Mouse (Mus musculus) megakaryocyte, embryonic 14.5 days (primary cell): ENCODE measurements around the gene Mylk2. TPM values are rescaled to one million over a fixed set of nuclear protein-coding genes. Genes with fewer than 3 reads are reported as not detected.

Experiments
- H3K27me3 ChIP-seq: replicated peaks from 2 replicates; pipeline ENCODE3; 2012; ENCODE audit warnings: inconsistent platforms
- H3K36me3 ChIP-seq: replicated peaks from 2 replicates; pipeline ENCODE3; 2012; ENCODE audit warnings: low read length, inconsistent platforms, mixed read lengths
- H3K4me1 ChIP-seq: 2 replicates; pipeline ENCODE4 v1.6.1; 2012; ENCODE audit warnings: inconsistent platforms
- H3K4me3 ChIP-seq: replicated peaks from 2 replicates; pipeline ENCODE3; 2012; ENCODE audit warnings: moderate library complexity, mild to moderate bottlenecking, inconsistent platforms
- H3K9me3 ChIP-seq: 2 replicates; pipeline ENCODE4 v1.6.1; 2012; ENCODE audit warnings: inconsistent platforms
- FLI1 ChIP-seq: IDR thresholded peaks from 2 replicates; pipeline ENCODE4 v1.6.1; 2012; ENCODE audit warnings: low read length, inconsistent platforms, mixed read lengths
- GATA1 ChIP-seq: IDR thresholded peaks from 3 replicates; pipeline ENCODE4 v1.6.1; 2012; ENCODE audit warnings: mixed read lengths, low read length, inconsistent platforms, borderline replicate concordance
- polyA plus RNA-seq: library from polyadenylated mRNA; stranded (reverse); fragments of >175 nt; gene quantifications from 2 replicates; pipeline ENCODE4 v1.2.3, GENCODE M21; 2012; ENCODE audit warnings: low replicate concordance; ENCODE audit not compliant: insufficient read depth

Gene Mylk2
- polyA plus RNA-seq, 1 experiment = 0.15 TPM

DNA sequence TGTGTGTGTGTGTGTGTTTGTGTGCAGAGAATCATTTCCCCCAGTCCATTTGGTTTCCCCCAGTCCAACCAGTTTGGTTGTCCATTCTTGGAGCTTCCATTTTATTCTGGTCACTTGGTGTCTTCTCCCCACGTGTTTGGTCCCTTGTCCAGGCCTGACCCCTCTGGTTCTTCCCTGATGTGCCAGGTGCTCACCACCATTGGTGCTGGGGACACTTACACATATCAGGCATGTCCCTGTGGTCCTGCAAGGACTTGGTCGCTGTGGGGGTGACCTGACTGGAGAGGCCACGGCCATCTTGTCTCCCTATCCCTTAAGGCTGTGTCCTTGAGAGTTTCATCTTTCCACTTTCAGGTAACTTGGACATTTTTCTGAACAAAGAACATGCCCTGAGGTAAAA lies 14.2 kb upstream of the Mylk2 start:
- H3K9me3 ChIP-seq = no peaks in the 10 kb centered on the region
- no peak overlapping the region for H3K4me3 ChIP-seq
- H3K27me3 ChIP-seq = peaks cover 12% of the 10 kb centered on the region
- peaks cover 64% of the 10 kb centered on the region for H3K36me3 ChIP-seq
- H3K4me1 ChIP-seq = peaks cover 10% of the 10 kb centered on the region; the same call in 1 of the 2 replicates
- TF ChIP-seq FLI1 = no peak
- TF ChIP-seq GATA1 = no peak

DNA sequence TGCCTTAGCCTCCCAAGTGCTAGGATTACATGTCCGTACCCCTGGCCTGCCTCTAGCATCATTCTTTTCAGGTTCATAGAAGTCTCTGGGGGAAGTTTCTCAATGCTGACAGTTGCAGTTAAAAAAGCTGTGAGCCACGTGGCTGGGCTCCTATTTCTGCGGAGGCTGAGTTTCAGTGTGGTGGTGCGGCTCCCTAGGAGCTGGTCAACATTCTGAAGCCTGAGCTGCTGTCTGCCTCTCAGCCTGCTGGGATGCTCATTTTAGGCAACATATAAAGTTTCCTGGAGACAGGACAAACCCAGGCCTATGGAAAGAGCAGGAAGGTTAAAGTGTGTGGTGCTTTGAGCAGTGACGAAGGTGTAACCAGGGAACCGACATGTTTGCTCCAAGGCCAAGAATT lies 12.1 kb upstream of the Mylk2 start:
- peaks cover 27% of the 10 kb centered on the region for H3K27me3 ChIP-seq
- no peaks in the 10 kb centered on the region for H3K9me3 ChIP-seq
- no peak for TF ChIP-seq FLI1
- peaks cover 43% of the 10 kb centered on the region for H3K36me3 ChIP-seq
- no peak overlapping the region for H3K4me3 ChIP-seq
- H3K4me1 ChIP-seq = peaks cover 24% of the 10 kb centered on the region

DNA sequence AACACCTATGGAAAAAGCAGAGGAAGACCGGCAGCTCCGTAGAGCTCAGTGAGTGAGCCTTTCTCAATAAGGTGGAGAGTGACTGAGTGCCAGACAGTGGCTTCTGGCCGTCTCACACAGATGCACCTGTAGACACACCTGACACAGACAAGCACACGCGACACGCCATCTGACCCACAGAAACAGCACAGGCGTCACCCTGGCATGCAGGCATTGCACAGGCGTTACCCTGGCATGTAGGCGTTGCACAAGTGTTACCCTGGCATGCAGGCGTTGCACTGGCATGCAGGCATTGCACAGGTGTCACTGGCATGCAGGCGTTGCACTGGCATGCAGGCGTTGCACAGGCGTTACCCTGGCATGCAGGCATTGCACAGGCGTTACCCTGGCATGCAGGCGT lies 9.9 kb upstream of the Mylk2 start:
- H3K9me3 ChIP-seq = no peaks in the 10 kb centered on the region
- H3K4me3 ChIP-seq = peak overlapping the region; percentile 46
- TF ChIP-seq FLI1 (no peak), GATA1 (no peak)
- H3K36me3 ChIP-seq = peaks cover 20% of the 10 kb centered on the region
- peaks cover 33% of the 10 kb centered on the region for H3K27me3 ChIP-seq
- H3K4me1 ChIP-seq = peaks cover 47% of the 10 kb centered on the region

DNA sequence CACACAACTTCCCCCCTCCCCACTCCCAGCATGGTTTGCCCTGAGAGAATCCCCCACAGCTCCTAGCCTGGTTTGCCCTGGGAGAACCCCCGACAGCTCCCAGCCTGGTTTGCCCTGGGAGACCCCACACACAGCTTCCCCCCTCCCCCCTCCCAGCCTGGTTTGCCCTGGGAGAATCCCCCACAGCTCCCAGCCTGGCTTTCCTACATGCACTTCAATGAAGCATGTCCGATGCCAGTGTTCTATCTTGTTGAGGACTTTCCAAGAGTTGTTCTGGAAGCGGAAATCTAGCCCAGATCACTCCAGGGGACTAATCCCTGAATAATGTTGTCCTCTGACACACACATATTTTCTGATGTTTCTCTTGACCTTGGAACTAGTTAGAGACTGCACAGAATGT lies 8.5 kb upstream of the Mylk2 start:
- H3K36me3 ChIP-seq = peaks cover 10% of the 10 kb centered on the region
- H3K27me3 ChIP-seq = peaks cover 46% of the 10 kb centered on the region
- H3K4me3 ChIP-seq = no peak overlapping the region
- peaks cover 61% of the 10 kb centered on the region for H3K4me1 ChIP-seq
- no peaks in the 10 kb centered on the region for H3K9me3 ChIP-seq
- TF ChIP-seq FLI1 (no peak), GATA1 (no peak)

DNA sequence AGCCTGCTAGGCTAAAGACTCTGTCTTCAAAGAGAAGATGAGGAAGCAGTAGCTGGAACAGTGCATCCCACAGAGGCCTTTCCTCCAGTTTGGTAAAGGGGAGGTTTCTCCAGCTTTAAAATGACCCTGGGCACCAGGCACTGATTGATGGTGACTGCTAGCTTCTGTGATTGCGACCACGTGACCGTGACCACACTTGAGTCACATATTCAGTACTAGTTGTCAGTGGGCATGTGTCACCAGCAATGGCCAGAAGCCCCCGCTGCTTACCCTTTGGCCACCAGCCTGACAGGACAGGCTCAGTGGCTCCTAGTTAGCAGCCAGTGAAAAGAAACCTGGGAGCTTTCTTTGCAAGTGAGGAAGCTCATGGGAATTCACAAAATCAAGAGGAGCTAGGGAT lies 7.6 kb upstream of the Mylk2 start:
- TF ChIP-seq GATA1 = no peak
- TF ChIP-seq FLI1 = no peak
- H3K9me3 ChIP-seq = peaks cover 8% of the 10 kb centered on the region
- H3K36me3 ChIP-seq = peaks cover 9% of the 10 kb centered on the region
- H3K4me1 ChIP-seq = peaks cover 69% of the 10 kb centered on the region
- peaks cover 56% of the 10 kb centered on the region for H3K27me3 ChIP-seq
- H3K4me3 ChIP-seq = peak overlapping the region; percentile 62

DNA sequence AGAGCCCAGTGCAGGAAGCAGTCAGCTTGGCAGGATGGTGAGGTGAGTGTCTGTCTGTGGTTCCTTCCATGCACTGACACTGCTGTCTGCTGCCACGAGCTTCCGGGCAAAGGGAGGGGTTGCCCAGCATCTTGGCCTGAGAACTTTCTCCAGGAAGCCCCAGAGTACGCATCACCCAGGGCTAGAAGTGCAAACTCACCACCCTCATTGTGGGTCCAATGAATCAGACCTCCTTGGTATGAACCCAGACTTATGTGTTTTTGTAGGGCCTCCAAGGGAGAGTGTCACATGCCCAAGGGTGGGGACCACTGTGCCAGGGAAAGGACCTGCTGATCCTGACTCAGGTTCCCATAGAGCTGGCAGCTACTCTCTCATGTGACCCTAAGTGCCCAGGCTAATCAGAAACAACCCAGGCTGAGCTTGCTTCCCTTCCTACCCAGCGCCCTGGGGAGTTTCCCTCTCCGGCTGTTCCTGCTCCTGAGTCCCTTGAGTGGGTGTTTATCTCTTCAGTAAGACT lies 7.0 kb upstream of the Mylk2 start:
- H3K27me3 ChIP-seq = peaks cover 61% of the 10 kb centered on the region
- H3K9me3 ChIP-seq = peaks cover 13% of the 10 kb centered on the region
- H3K4me1 ChIP-seq = peaks cover 70% of the 10 kb centered on the region
- peaks cover 5% of the 10 kb centered on the region for H3K36me3 ChIP-seq
- peak overlapping the region; percentile 80 for H3K4me3 ChIP-seq
- TF ChIP-seq FLI1 (no peak), GATA1 (no peak)

DNA sequence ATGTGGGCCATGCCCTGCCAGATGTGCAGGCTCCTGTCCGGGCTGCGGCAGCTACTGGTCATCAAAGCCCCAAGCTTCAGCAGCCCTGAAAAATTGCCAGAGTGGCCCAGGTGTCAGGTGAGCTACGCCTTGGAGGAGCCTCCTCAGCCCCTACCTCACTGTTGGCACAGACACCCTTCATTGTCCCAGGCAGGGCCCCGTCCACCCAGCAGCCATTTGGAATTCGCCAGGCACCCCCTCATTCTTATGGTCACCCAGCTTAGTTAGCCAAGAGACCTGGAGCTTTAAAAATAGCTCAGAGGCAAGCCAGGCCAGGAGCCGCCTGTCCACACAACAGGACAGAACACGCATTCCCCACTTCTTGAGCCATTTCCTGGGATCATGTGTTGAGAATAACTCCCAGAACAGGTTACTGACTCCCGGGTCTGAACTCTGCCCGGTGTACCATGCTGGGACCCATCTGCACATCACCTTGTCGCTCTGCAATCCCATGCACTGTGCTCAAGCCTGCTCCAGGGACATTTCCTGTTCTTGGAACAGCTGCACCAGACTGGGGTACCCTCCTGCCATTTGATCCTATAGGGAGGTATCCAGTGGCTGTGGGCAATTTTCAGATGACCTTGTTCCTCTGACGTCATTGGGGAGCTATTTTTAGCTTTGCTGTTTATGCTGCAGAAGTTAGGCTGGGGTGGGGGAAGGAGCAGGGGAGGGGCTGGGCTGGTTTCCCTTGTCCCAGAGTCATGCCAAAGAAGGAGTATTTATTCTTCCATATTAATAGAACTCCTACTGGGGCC lies 5.9 kb upstream of the Mylk2 start:
- Histone ChIP-seq H3K4me3 (peak overlapping the region; percentile 79), H3K4me1 (peaks cover 70% of the 10 kb centered on the region), H3K27me3 (peaks cover 69% of the 10 kb centered on the region), H3K9me3 (peaks cover 19% of the 10 kb centered on the region), H3K36me3 (no peaks in the 10 kb centered on the region)
- TF ChIP-seq GATA1 (no peak), FLI1 (no peak)

DNA sequence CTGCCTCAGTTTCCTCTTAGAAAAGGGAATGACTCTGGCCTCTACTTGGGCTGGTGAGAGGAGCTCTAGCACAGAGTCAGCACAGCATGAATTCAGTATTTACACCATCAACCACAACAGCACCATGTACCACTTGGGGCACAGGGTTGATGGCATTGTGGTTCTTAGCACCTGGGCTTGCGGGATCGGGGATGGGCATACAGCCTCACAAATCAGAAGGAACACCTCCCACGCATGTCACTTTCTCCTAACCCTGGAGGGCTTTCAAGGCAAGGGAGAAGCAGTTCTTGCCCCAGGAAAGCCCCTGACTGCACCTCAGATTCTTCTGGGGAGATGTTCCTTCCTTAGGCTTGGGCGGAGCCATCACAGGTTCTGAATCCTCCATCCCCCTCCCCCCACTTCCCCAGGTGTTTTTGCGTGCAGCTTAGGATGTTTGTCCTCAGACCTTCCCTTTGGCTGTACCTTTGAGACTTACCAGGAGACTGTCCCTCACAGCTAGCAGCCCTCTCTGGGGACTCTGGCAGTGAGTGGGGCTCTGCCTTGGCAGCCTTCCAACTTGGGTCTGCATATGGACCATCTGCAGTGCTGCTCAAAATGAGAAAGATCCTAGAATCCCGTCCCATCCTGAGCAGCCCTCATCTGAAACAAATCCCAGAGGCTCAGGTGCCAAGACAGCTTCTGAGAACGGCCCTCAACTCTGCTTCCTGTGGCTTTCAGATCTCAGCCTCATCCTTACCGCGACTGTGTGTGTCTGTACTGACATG lies 4.7 kb upstream of the Mylk2 start:
- Histone ChIP-seq H3K4me1 (peaks cover 70% of the 10 kb centered on the region), H3K4me3 (no peak overlapping the region), H3K36me3 (no peaks in the 10 kb centered on the region)

DNA sequence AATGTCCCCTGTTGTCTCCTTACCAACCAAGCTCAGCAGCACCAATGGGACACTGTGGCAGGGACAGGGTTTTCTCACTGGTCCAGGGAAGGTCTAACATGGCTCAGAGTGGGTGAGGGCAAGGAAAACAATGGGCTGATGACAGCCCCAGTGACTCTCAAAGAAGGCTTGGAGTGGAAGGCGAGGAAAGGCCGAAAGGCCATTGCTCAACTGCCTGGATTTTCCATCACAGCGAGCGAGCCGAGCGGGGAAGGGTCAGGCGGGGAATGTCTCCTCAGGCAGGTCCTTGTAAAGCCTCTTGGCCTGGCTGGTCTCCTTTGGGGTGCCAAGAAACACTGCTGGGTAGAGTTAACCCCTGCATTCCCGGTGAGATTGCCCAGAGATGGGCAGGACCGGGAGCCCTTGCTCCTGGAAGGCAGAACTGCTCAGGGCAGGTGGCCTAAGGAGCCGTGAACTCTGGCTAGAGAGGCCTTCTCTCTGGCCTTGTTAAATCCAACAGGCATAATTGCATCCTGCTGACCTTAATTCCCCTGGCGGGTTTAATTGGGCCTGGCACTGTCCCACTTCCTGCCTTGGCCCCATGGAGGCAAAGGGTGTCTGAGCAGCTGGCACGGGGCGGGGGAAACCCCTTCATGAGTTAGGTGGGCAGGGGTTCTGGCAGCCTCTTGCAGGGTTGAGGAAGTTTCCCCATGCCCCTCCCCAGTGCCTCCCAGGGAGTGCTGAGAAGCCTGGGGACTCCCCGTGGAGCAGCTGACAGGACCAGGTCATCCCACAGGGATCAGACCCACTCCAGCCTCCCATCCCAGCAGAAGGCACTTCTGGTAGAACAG lies 3.8 kb upstream of the Mylk2 start:
- Histone ChIP-seq H3K27me3 (peaks cover 77% of the 10 kb centered on the region), H3K4me3 (no peak overlapping the region), H3K9me3 (peaks cover 19% of the 10 kb centered on the region), H3K4me1 (peaks cover 71% of the 10 kb centered on the region), H3K36me3 (no peaks in the 10 kb centered on the region)
- TF ChIP-seq FLI1 (no peak), GATA1 (no peak)

More for the DNA sequence above, 4.7 kb upstream of the Mylk2 start:
- peaks cover 76% of the 10 kb centered on the region for H3K27me3 ChIP-seq
- TF ChIP-seq GATA1 = no peak
- no peak for TF ChIP-seq FLI1
- H3K9me3 ChIP-seq = peaks cover 19% of the 10 kb centered on the region
